Mouse (Mus musculus) lung, embryonic 15.5 days (tissue): ENCODE measurements around the gene Meox1. TPM values are rescaled to one million over a fixed set of nuclear protein-coding genes. Genes with fewer than 3 reads are reported as not detected.
A peak's percentile ranks its signal among the peaks of the same experiment; 100 is the strongest.

Source experiments
- ATAC-seq: fragments of 200-750 bp; cut with Nextera tagmentation; 2 replicates; pipeline ENCODE4 v1.8.0; 2017; ENCODE audit warnings: moderate number of reproducible peaks, borderline replicate concordance; ENCODE audit not compliant: low FRiP score, low TSS enrichment; ENCODE audit errors: extremely low read depth
- H3K27ac ChIP-seq: fragments of 300-500 bp; sonication (generic); 2 replicates; pipeline ENCODE4 v1.5.1; 2015; ENCODE audit warnings: moderate library complexity, mild to moderate bottlenecking, inconsistent platforms
- H3K27me3 ChIP-seq: fragments of 300-500 bp; sonication (generic); 2 replicates; pipeline ENCODE4 v1.6.1; 2015; ENCODE audit warnings: inconsistent platforms
- H3K36me3 ChIP-seq: fragments of 300-500 bp; sonication (generic); 2 replicates; pipeline ENCODE4 v1.6.1; 2015; ENCODE audit warnings: inconsistent platforms
- H3K4me1 ChIP-seq: fragments of 300-500 bp; sonication (generic); 2 replicates; pipeline ENCODE4 v1.6.1; 2015; ENCODE audit warnings: inconsistent platforms
- H3K4me2 ChIP-seq: fragments of 300-500 bp; sonication (generic); 2 replicates; pipeline ENCODE4 v1.6.1; 2015; ENCODE audit warnings: inconsistent platforms, mild to moderate bottlenecking, moderate library complexity
- H3K4me3 ChIP-seq: fragments of 300-500 bp; sonication (generic); 2 replicates; pipeline ENCODE4 v1.5.1; 2015; ENCODE audit warnings: mild to moderate bottlenecking, inconsistent platforms
- H3K9ac ChIP-seq: fragments of 300-500 bp; sonication (generic); 2 replicates; pipeline ENCODE4 v1.6.1; 2015; ENCODE audit warnings: inconsistent platforms
- H3K9me3 ChIP-seq: fragments of 300-500 bp; sonication (generic); 2 replicates; pipeline ENCODE4 v1.6.1; 2016; ENCODE audit warnings: inconsistent platforms
- WGBS: fragments of 180-500 bp; shearing (Covaris S2); methylation state at CpG from one replicate; pipeline ENCODE4 v1.1.7; 2015; 5-methylcytosine and 5-hydroxymethylcytosine counted together
- polyA plus RNA-seq: library from polyadenylated mRNA; unstranded; fragments of >200 nt; fragmentation: Nextera tagmentation; extraction: Ambion mirVana; gene quantifications from 2 replicates; pipeline ENCODE4 v1.2.1, GENCODE M21; 2015

The Meox1 gene
- polyA plus RNA-seq, 1 experiment from 2014 or later, result 10.3 TPM

DNA sequence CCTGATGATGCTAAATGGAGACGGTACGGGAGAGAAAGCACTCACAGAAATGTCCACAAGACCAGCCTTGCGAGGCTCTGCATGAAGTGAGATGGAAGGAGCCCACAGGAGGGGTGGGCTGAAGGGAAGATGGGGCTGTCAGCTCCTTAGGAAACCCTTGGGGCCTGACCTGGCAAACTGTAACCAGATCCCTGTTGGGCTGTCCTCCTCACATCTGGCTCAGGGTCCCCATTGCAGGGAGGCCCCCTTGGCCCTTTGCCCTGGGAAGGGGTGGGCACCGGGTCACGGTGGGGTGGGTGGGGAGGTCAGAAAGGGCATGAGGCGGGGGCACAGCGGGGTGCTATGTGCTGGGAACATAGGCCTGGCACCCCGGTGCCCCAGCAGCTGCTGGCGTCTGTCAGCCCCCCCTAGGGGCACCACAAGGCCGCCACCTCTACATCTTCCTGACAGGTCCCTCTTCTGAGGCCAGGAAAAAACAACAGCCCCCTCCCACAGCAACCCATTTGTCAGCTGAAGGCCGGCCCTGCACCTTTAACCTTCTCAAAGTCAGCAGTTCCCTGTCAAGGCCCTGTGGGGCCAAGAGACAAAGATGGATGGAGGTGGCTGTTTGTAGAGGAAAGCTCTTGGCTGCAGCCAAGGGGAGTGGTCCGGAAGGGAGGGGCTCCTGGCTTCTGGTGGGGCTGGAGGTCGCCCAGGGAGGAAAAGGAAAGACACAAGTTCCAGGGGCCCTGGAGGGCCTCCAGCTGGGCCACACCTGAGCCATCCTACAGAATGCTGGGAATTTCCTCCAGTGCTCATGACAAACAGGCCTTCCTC is 2.6 kb upstream of the Meox1 start:
- Histone ChIP-seq H3K4me3 (no peak overlapping the region), H3K4me2 (no peak overlapping the region), H3K9me3 (no peaks in the 10 kb centered on the region), H3K27ac (peak overlapping the region; percentile 54; the same call in 1 of the 2 replicates), H3K27me3 (peaks cover 17% of the 10 kb centered on the region), H3K36me3 (no peaks in the 10 kb centered on the region), H3K9ac (no peak overlapping the region), H3K4me1 (peaks cover 42% of the 10 kb centered on the region)
- peak; percentile 32; the same call in 1 of the 2 replicates for ATAC-seq
- WGBS, result 19% methylated on average over 13 of the region's 13 CpGs

DNA sequence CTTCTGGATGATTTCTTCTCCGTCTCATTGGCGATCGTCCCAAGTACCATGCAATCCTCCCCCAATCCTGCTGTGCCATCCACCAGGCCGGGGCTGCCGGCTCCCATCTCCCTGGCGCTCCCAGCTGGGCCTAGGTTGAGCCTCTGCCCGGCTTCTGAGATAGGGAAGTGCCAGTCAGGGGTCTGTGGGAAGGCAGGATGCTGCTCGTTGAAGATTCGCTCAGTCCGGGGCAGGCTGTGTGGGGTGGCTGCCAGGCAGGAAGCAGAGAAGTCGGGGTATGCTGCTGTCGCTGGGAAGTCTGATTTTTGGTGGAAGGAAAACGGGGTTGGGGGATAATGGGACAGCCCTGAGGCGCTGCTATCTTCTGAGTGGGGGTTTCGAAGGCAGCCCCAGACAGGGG is 614 bp downstream of the Meox1 start:
- peak overlapping the region; percentile 25 for H3K9ac ChIP-seq
- ATAC-seq, result 0 out of 2 replicates have a peak, but pooled peaks have one; percentile 24
- H3K9me3 ChIP-seq, result no peaks in the 10 kb centered on the region
- H3K4me2 ChIP-seq, result peak overlapping the region; percentile 51
- peaks cover 60% of the 10 kb centered on the region for H3K4me1 ChIP-seq
- peak overlapping the region; percentile 24 for H3K4me3 ChIP-seq
- H3K36me3 ChIP-seq, result no peaks in the 10 kb centered on the region
- H3K27ac ChIP-seq, result peak overlapping the region; percentile 34; the same call in 1 of the 2 replicates
- peaks cover 21% of the 10 kb centered on the region for H3K27me3 ChIP-seq
- 20% methylated on average over 15 of the region's 15 CpGs for WGBS

DNA sequence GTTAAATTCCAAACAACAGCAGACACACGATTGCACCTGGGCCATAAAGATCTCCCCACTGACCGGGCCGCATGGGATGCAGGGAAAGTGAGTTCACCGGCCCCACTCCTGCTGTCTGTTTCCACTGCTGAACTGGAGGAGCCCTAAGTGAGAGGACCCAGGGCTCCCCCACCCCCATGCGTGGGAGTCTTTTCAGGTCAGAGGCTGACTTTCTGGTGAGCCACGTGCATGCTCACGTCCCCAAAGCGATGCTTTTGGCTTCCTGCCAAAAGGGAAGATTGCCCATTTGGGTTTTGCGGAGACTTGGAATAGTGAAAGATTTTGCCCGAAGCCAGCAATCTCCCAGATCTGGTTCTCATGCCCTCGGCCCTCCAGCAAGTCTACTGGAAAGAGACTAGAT is 2.7 kb downstream of the Meox1 start:
- H3K9ac ChIP-seq, result no peak overlapping the region
- H3K27me3 ChIP-seq, result peaks cover 21% of the 10 kb centered on the region
- peak overlapping the region; percentile 5; the same call in 1 of the 2 replicates for H3K27ac ChIP-seq
- ATAC-seq, result no peak
- peak overlapping the region; percentile 51 for H3K4me2 ChIP-seq
- H3K9me3 ChIP-seq, result no peaks in the 10 kb centered on the region
- 0 out of 2 replicates have a peak overlapping the region, but pooled peaks have one; percentile 6 for H3K4me3 ChIP-seq
- 17% methylated on average over 11 of the region's 11 CpGs for WGBS
- H3K36me3 ChIP-seq, result no peaks in the 10 kb centered on the region
- peaks cover 67% of the 10 kb centered on the region for H3K4me1 ChIP-seq

- Histone ChIP-seq H3K27ac (no peak overlapping the region), H3K9ac (no peak overlapping the region), H3K4me1 (peaks cover 83% of the 10 kb centered on the region)
Observed at GRCm38 (mm10) chr11:101889781-101890180, 4.4 kb downstream of the Meox1 start.

DNA sequence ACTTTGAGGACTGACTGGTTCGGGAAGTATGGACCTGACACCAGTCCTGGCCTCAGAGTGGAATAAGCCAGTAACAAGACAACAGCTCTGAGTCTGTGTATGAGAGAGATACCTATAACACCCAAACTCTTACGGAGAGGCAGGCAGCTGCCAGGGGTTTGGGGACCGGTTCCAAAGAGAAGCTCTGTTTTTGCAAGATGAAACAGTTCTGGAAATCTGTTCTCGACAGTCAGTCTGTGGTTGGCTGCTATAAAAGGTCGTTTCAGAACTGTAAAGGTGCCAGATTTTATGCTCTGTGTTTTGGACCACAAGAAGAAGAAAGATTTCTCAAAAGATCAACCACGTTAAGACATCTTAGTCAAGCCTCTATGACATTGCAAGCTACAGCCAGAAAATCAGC is 5.4 kb downstream of the Meox1 start:
- no peak for ATAC-seq
- H3K4me1 ChIP-seq, result peaks cover 82% of the 10 kb centered on the region
- no peak overlapping the region for H3K9ac ChIP-seq

More at GRCm38 (mm10) chr11:101889781-101890180, 4.4 kb downstream of the Meox1 start:
- peak overlapping the region; percentile 27; the same call in 1 of the 2 replicates for H3K4me2 ChIP-seq
- no peak for ATAC-seq
- H3K4me3 ChIP-seq, result 0 out of 2 replicates have a peak overlapping the region, but pooled peaks have one; percentile 3
- no peaks in the 10 kb centered on the region for H3K9me3 ChIP-seq
- no peaks in the 10 kb centered on the region for H3K36me3 ChIP-seq
- 4% methylated on average over 13 of the region's 13 CpGs for WGBS
- H3K27me3 ChIP-seq, result peaks cover 18% of the 10 kb centered on the region

DNA sequence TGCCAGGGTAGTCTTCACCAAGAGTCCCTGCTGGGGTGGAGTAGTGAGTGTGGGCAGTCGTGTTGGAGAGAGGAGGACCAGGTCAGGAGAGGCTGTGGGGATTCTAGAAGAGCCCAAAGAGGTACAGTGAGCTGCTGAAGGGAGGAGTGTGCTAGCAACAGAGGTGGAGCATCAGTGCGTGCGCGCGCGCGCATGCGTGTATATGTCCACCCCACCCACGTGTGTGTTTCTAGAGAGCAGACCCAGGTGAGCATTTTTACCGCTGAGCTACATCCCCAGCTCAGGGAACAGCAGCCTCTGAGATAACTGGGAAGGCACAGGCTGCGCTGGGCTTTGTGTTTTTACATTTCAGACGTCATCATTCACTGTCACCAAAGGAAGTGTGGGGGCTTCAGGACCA is 7.7 kb downstream of the Meox1 start:
- Histone ChIP-seq H3K9ac (no peak overlapping the region), H3K4me2 (no peak overlapping the region), H3K27me3 (peaks cover 2% of the 10 kb centered on the region; the same call in 1 of the 2 replicates), H3K27ac (peak overlapping the region; percentile 82), H3K4me3 (no peak overlapping the region), H3K4me1 (peaks cover 84% of the 10 kb centered on the region), H3K9me3 (no peaks in the 10 kb centered on the region), H3K36me3 (no peaks in the 10 kb centered on the region)
- ATAC-seq, result no peak
- 67% methylated on average over 12 of the region's 12 CpGs for WGBS

More for the DNA sequence above, 5.4 kb downstream of the Meox1 start:
- Histone ChIP-seq H3K27me3 (peaks cover 18% of the 10 kb centered on the region), H3K4me2 (no peak overlapping the region), H3K4me3 (no peak overlapping the region), H3K27ac (no peak overlapping the region), H3K9me3 (no peaks in the 10 kb centered on the region), H3K36me3 (no peaks in the 10 kb centered on the region)
- 39% methylated on average over 6 of the region's 6 CpGs for WGBS

- WGBS, result 45% methylated on average over 6 of the region's 6 CpGs
- Histone ChIP-seq H3K4me2 (no peak overlapping the region), H3K4me1 (peaks cover 84% of the 10 kb centered on the region)
Observed at GRCm38 (mm10) chr11:101885881-101886319, 8.3 kb downstream of the Meox1 start.

DNA sequence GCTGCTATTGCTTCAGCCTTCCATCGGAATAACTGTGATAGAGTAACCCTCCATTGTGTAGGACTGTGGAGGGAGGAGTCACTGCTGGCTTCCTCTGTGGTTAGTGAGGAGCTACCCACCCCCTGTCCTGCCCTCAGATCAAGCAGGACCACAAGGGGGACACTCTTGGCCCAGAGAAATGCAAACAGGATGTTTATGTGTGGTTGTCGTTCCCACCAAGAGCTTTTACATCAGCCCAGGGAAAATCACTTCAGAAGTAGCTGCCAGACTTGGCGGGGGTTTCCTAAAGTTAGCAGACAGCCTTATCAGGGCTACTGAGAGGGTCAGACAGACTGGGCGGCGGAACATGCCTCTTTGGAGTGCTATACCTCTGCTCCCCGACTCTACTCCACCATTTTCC is 8.9 kb downstream of the Meox1 start:
- 4% methylated on average over 6 of the region's 6 CpGs for WGBS
- H3K9me3 ChIP-seq, result no peaks in the 10 kb centered on the region
- H3K27ac ChIP-seq, result peak overlapping the region; percentile 82
- no peak overlapping the region for H3K4me3 ChIP-seq
- ATAC-seq, result peak; percentile 82
- H3K27me3 ChIP-seq, result no peaks in the 10 kb centered on the region
- no peak overlapping the region for H3K9ac ChIP-seq
- peaks cover 88% of the 10 kb centered on the region for H3K4me1 ChIP-seq
- H3K36me3 ChIP-seq, result no peaks in the 10 kb centered on the region
- H3K4me2 ChIP-seq, result no peak overlapping the region

More at GRCm38 (mm10) chr11:101885881-101886319, 8.3 kb downstream of the Meox1 start:
- Histone ChIP-seq H3K4me3 (no peak overlapping the region), H3K27ac (peak overlapping the region; percentile 82), H3K9ac (no peak overlapping the region), H3K36me3 (no peaks in the 10 kb centered on the region), H3K9me3 (no peaks in the 10 kb centered on the region), H3K27me3 (no peaks in the 10 kb centered on the region)
- no peak for ATAC-seq

DNA sequence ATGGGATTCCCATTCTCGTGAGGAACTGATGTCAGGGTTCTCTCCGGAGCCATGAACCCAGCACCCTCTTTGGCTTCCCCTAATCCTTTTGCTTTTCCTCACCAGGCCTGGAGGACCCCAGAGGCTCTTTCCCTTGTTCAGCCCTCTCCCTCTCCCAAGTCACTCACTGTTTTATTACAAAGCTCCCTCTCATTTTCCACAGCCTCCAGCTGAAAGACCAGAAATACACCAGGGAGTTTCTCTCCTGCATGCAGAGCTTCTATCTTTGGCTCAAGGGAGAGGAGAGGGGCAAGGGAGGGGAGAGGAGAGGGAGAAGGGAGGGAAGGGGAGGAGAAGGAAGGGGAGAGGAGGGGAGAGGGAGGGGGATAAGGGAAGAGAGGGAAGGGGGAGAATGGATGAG is 10.3 kb downstream of the Meox1 start:
- H3K4me1 ChIP-seq, result peaks cover 88% of the 10 kb centered on the region
- 61% methylated on average over 2 of the region's 2 CpGs for WGBS
- no peaks in the 10 kb centered on the region for H3K36me3 ChIP-seq
- no peak for ATAC-seq
- no peak overlapping the region for H3K4me2 ChIP-seq
- no peak overlapping the region for H3K9ac ChIP-seq
- H3K4me3 ChIP-seq, result no peak overlapping the region
- H3K27ac ChIP-seq, result peak overlapping the region; percentile 64
- no peaks in the 10 kb centered on the region for H3K27me3 ChIP-seq
- H3K9me3 ChIP-seq, result no peaks in the 10 kb centered on the region

DNA sequence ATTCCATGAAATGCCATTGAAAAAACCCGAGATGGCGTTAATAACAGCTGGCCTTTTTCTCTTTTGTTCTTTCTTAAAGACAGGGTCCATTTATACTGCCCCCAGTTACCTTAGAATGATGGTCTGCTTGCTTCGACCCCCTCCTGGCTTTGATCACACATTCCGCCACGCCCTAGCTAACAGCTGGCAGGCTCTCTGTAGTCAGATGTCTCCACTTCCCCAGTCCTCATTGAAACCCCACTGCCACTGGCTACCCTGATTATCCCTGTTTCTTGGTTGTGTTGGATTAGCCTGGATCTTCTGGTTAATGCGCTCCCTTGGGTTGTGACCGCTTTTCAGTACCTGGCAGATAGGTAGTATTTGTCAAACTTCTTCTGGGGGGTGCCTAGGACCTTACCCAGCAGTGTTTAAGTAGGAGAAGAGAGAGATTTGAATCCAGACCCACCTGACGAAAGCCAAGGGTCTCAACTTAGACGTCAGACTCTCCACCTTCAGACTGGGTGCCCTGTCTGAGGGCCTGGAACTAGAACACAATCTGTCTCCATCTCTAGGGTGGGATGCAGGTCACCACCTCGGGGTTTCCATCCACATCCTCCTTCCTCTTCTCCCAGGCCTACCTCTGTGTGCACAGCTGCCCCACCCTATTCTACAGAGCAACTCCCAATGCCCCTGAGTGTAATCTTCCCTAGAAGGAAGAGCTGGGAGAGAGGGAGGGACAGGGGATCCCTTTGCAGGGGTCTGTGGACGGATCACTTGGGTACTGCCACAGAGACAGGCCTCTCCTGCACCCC is 11.5 kb downstream of the Meox1 start:
- Histone ChIP-seq H3K9me3 (no peaks in the 10 kb centered on the region), H3K4me2 (no peak overlapping the region), H3K4me1 (peaks cover 89% of the 10 kb centered on the region), H3K27me3 (no peaks in the 10 kb centered on the region), H3K36me3 (no peaks in the 10 kb centered on the region), H3K9ac (no peak overlapping the region), H3K27ac (peak overlapping the region; percentile 85), H3K4me3 (no peak overlapping the region)
- 79% methylated on average over 11 of the region's 11 CpGs for WGBS
- ATAC-seq, result no peak

DNA sequence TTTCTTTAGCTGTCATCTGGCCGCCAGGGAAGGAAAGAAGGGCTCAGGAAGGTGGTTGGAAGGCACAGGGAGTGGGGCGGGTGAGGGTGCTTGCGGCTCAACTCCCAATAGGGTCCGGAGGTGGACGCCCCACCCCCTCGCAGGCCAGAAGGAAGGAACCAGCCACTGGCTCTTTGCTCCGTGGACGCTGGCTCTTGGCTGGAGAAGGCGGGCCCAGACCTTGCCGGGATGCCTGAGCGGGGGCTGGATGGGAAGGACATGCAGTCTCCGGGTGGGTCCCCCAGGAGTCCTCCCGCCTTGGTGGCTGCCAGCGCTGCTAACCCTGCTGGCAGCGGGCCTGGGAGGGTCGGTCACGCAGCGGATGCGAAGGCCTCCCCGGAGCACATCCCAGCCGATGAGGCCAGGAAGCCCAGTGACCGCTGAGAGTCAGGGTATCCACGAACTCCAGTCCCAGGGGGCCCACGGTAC is 12.5 kb downstream of the Meox1 start:
- H3K9ac ChIP-seq, result peak overlapping the region; percentile 28; the same call in 1 of the 2 replicates
- ATAC-seq, result peak; percentile 82
- no peaks in the 10 kb centered on the region for H3K9me3 ChIP-seq
- 3% methylated on average over 24 of the region's 24 CpGs for whole genome bisulfite sequencing
- peak overlapping the region; percentile 85 for H3K27ac ChIP-seq
- H3K4me3 ChIP-seq, result peak overlapping the region; percentile 23
- H3K27me3 ChIP-seq, result no peaks in the 10 kb centered on the region
- no peaks in the 10 kb centered on the region for H3K36me3 ChIP-seq
- H3K4me1 ChIP-seq, result peaks cover 81% of the 10 kb centered on the region
- peak overlapping the region; percentile 54 for H3K4me2 ChIP-seq
